Mouse (Mus musculus) brain, embryonic 14.5 days (tissue): Measurements from ENCODE around the gene Ndrg3.

Experiments
- CTCF ChIP-seq: fragments of 200-500 bp; IDR thresholded peaks from 2 replicates; pipeline ENCODE4 v1.5.1; 2012; ENCODE audit warnings: inconsistent platforms, mild to moderate bottlenecking, moderate library complexity, borderline replicate concordance; ENCODE audit not compliant: insufficient read depth, insufficient read length; ENCODE audit errors: extremely low read depth
- POLR2A ChIP-seq: fragments of 200-500 bp; IDR thresholded peaks from 2 replicates; pipeline ENCODE4 v1.6.1; 2012; ENCODE audit warnings: mild to moderate bottlenecking, inconsistent platforms, borderline replicate concordance; ENCODE audit not compliant: poor library complexity, insufficient read depth, insufficient read length, severe bottlenecking; ENCODE audit errors: extremely low read depth

GRCm38 (mm10) chr2:156987316-156987715, 4.5 kb downstream of the Ndrg3 start:
- no peak for TF ChIP-seq POLR2A
- no peak for TF ChIP-seq CTCF
